Mouse (Mus musculus) layer of hippocampus, postnatal 25 days (tissue): ENCODE data around the gene Smim22. TPM values are rescaled to one million over a fixed set of nuclear protein-coding genes. Genes with fewer than 3 reads are reported as not detected.

Experiments
- DNase-seq, 2 experiments: peaks; one replicate each; pipeline ENCODE4 v3.0.0; 2022; ENCODE audit warnings: mixed read lengths in 2 of 2, low spot score in 1 of 2; ENCODE audit errors: extremely low spot score in 1 of 2
- total RNA-seq, 2 experiments: library from RNA; stranded (reverse); gene quantifications; 2 replicates each; pipeline ENCODE4 v1.2.3; 2021

The Smim22 gene
- total RNA-seq, 2 experiments from 2014 or later = not detected

DNA sequence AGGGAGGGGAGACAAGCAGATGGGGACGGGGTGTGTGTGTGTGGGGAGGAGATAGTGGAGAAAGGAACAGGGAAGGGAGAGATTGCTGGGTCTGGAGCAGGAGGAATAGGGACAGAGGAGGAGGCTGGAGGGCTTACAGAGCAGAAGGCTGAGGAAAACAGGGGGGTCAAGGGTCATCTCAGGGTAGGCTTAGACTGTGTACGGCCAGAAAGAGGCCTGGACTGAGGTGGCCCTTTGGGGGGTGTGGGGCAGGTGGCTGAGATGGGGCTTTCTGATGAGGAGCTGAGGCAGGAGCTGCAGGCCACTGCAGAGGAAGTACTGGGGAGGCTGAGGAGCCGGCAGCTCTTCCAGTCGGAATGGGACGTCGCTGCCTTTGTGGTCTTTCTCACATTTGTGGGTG, 404 bp downstream of the Smim22 start:
- DNase-seq = no peak

DNA sequence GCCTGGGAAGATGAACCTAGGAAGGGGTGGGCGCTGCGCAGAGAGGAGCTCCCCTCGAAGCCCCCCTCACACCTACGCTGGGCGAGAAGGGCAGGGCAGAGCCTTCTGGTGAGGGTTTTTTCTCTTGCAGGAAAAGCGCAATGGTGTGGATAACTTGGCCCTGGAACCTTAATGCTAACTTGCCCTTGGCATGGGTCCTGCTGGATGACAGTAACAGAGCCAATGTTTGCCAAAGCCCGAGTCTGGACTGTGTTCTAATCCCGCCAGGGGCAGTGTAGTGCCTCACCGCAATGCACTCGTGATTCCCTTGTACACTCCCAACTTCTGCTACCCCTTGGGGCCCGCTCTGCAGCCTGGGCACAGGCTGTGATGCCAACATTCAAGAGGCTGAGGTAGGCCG, 988 bp downstream of the Smim22 start:
- no peak for DNase-seq

DNA sequence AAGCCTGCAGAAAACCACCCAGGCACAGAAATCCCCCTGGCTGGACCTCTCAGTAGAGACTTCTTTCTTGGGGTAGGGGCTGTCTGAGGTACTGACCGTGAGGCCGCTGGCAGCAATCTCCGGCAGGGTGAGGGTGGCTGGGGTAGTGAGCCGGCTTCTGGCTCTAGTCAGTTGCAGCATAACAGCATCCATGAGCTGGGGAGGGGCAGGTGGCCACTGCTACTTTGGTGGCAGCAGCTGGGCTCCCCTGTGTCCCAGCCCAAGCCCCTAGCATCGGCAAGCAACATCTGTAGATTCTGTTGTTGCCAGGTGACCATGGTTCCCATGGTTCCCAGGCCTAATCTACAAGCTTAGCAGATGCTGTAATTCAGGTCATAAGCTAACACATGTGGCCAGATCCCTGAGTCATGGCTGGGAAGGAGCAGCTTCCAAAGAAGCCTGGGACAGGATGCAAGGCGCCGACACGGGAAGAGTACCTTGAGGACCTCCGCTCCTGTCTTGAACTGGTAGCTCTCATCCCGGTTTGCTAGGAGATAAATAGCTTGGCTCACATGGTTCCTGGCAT, 3.4 kb downstream of the Smim22 start:
- no peak for DNase-seq

DNA sequence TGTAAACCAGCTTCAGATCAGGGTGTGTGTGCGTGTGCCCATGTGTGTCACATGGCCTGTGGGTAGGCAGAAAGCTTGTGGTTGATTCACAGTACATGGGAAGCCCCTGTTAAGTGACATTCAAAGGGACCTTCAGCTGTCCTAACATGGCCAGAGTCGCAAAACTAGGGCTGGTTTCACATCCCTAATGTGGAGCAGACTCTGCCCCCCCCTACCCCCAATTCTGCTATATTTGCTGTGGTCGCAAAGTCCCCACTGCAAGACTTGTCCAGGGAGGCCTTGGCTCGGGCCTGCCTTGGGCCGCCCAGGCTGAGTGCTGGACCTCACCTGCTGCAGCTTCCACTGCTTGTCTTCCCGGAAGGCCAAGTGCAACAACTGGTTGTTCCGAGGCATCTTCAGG, 4.2 kb downstream of the Smim22 start:
- no peak for DNase-seq

GRCm38 (mm10) chr16:5012036-5013005, 5.2 kb downstream of the Smim22 start:
- no peak for DNase-seq

DNA sequence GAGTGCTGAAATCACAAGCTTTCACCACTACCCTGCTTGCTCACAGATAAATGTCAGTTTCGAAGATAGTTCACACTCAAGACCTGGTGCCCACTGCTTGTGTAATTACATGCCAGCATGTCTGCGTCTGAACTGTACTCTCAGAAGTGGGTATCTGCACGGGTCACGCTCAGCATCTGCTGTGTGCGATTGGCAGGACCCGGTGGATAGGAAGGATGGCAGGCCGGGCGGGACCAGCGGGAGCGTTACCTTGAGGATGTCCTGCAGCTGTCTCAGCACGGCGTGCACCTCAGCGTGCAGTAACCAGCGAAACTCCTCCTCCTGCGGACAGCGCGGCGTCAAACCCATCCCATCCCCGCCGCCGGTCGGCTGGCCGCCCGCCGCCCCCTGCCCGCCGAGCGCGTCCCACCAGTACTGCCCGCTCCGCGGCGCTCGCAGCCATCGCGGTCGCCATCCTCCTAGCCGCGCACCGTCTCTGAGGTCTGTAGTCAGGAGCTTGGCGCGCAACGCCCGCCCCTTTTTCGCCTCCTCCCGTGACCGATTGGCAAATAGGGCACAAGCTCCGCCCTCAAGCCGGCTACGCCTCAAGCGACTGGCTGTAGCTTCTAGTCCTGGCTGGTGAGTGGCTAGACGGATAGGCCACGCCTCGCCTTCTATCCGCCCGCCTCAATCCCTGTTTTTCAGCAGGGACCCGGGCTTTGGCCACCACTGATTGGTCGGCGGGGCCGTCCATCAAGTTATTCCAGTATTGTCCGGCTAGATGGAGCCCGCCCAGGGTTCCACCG, 6.2 kb downstream of the Smim22 start, which contains the start of gene Rogdi:
Gene Rogdi (minus strand): TSS at position 500 of the 785 bp plus-strand sequence.
- peak; percentile 88 to 96 for DNase-seq

DNA sequence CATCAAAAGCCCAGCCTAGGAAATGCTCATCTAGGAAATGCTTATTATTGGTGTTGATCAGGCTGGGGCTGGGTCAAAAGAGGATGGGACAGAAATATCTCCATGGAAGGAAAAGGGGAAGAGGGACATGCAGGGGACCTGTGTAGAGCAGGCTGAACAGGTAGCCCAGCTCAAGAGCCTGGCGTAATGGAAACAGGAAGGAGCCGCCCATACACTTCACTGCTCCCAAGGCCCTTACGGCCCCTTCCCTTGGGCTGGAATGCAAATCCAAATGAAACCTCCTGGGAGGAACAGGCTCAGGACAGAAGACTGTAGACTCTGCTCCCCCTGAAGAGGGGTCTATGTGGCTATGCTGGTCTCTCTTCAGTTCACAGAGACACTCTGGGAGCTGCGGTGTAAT, 7.5 kb downstream of the Smim22 start:
- DNase-seq = no peak

GRCm38 (mm10) chr16:5024021-5024420, 16.9 kb downstream of the Smim22 start:
- no peak for DNase-seq

- no peak for DNase-seq
Observed at GRCm38 (mm10) chr16:5029847-5030246, 22.8 kb downstream of the Smim22 start.

DNA sequence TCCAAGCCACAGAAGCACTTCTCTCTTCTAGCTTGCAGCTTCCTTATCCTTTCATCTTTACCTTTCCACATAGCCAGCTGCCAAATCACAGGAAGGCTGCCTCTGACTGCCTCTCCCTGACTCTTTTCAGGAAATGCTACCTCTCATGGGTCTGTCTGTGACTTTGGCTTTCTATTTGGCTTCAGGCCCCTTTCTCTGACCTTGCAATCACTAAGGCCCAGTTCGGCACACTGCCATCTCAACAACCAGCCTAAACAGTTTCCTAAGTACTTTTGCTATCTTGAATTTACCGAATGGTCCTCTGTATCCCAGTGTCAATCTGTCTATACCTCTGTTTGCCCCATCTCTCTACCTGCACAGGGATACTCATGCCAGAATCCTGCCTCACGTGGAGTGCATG, 28.5 kb downstream of the Smim22 start:
- DNase-seq = no peak

DNA sequence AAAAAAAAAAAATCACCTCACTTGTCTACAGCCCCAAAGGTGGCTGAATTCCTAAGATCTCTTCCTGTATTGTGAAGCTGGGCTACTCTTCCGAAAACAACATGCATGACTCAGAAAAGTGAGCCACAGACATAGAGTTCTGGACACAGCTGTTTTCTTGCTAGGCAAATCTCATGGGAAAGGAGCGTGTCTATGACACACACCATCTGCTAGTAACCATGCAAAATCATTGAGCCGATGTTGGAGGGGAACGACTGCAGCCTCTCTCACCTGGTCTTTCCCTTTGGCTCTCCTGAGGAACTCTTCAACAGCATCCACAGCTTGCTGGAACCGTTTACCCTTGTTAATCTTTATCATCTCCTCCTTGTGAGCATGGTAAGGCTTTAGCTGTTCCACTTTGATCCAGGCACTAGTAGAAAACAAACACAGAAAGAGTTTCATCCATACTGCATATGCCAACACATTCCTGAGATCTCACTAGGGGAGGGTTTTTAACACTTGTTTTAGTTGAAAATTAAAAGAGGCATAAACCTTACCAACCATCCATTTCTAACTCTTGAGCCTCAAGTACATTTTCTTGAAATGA, 29.7 kb downstream of the Smim22 start:
- DNase-seq = no peak

DNA sequence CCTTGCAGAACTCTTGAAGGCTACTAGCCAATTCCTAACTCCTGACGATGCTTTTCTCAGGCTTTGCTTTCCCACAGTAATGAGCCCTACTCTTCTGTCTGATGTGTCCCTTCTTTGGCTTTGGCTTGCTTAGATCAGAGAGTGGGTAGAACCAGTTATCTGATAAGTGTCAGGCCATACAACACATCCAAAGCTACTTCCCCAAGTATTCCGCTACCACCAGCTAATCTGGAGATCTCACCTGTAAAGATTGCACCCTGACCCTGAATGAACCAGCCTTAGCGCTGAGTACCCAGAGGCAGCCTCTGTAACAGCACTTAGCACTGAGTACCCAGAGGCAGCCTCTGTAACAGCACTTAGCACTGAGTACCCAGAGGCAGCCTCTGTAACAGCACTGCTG, 38.2 kb downstream of the Smim22 start:
- no peak for DNase-seq

GRCm38 (mm10) chr16:5049182-5049773, 42.2 kb downstream of the Smim22 start:
- no peak for DNase-seq

DNA sequence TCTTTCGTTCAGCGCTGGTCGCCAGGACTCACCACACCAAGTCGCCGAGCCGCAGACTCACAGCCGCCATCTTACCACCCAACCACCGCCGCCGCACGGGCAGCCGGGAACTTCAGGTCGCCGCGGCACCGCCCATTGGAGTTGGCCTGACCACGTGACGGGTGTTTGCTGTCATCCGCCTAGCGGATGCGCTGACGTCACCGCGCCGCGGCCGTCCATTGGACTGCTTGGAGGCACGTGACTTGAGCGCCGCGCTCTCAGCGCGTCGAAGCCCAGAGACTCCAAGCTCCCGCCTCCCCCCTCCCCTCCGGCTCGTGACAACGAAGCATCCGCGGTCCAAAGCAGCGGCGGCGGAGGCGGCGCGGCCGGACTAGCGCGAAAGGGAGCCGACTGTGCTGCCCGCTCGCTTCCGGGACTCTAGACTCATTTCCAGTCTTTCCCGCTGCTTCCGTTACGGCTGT, 42.7 kb downstream of the Smim22 start, which contains the start of the genes Glyr1 and Ubn1:
Gene Glyr1 (minus strand): TSS at position 90 of the 461 bp plus-strand sequence.
Gene Ubn1 (plus strand): TSS at position 284 of the 461 bp plus-strand sequence.
- DNase-seq = peak; percentile 95 to 97

DNA sequence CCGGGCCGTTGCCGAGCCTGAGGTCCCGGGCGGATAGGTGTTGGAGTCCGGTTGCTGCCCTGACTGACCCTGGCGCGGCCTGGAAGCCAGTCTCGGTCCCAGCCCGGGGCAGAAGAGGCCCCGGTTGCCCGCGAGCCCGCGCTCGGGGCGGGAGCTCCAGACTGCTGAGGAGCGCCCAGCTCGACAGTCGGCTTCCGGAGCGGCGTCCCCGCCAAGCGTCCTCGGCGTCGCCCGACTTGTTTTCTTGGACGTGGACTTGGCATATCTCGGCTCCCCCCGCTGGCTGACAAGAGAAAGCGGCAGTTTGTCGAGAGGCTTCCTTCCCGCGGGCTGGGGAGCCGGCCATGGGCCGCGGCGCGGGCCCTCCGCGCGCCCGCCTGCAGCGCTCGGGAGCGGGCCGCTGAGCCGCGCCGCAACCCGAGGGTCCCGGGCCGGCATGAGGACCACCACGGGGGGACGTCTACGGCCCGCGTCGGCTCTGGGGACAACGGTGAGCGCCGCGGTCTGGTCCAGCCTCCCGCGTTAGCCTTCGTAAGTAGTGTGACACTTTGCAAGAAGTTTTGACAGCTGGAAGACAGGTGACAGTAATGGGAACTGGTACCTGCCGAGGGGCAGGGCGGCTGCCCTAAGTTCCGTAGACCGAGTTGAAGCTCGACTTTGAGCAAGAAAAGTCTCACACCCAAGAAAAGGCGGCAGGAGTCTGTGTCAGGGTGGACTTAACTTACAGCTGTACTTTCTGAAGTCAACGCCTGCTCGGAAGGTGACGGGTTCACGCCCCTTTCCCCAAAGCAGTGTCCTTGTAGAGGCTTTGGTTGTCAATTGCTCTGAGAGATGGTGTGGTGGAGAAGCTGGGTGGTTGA, 43.4 kb downstream of the Smim22 start:
- peak in 1 of 2 experiments; percentile 52 for DNase-seq
